Mouse (Mus musculus) forebrain, embryonic 13.5 days (tissue): ENCODE measurements around the gene Pdia6. TPM values are rescaled to one million over a fixed set of nuclear protein-coding genes. Genes with fewer than 3 reads are reported as not detected.

Experiments
- ATAC-seq: fragments of 200-750 bp; cut with Nextera tagmentation; 2 replicates; pipeline ENCODE4 v1.8.0; 2017
- H3K27ac ChIP-seq: fragments of 300-500 bp; sonication (generic); 2 replicates; pipeline ENCODE4 v1.5.1; 2015; ENCODE audit warnings: inconsistent platforms, mild to moderate bottlenecking, moderate library complexity
- H3K27me3 ChIP-seq: fragments of 300-500 bp; sonication (generic); 2 replicates; pipeline ENCODE4 v1.6.1; 2015; ENCODE audit warnings: mild to moderate bottlenecking, inconsistent platforms
- H3K36me3 ChIP-seq: fragments of 300-500 bp; sonication (generic); 2 replicates; pipeline ENCODE4 v1.6.1; 2015; ENCODE audit warnings: mild to moderate bottlenecking, inconsistent platforms; ENCODE audit not compliant: poor library complexity, severe bottlenecking
- H3K4me1 ChIP-seq: fragments of 300-500 bp; sonication (generic); 2 replicates; pipeline ENCODE4 v1.6.1; 2015; ENCODE audit warnings: inconsistent platforms
- H3K4me2 ChIP-seq: fragments of 300-500 bp; sonication (generic); 2 replicates; pipeline ENCODE4 v1.6.1; 2015; ENCODE audit warnings: inconsistent platforms, mild to moderate bottlenecking, moderate library complexity
- H3K4me3 ChIP-seq: fragments of 300-500 bp; sonication (generic); 2 replicates; pipeline ENCODE4 v1.5.1; 2015; ENCODE audit warnings: mild to moderate bottlenecking, inconsistent platforms
- H3K9ac ChIP-seq: fragments of 300-500 bp; sonication (generic); 2 replicates; pipeline ENCODE4 v1.6.1; 2015; ENCODE audit warnings: mild to moderate bottlenecking, inconsistent platforms
- H3K9me3 ChIP-seq: fragments of 300-500 bp; sonication (generic); replicated peaks from 2 replicates; pipeline ENCODE4 v1.6.1; 2016; ENCODE audit warnings: inconsistent platforms
- WGBS: fragments of 180-500 bp; shearing (Covaris S2); methylation state at CpG from one replicate; pipeline ENCODE4 v1.1.7; 2015; 5-methylcytosine and 5-hydroxymethylcytosine counted together
- polyA plus RNA-seq: library from polyadenylated mRNA; unstranded; fragments of >200 nt; fragmentation: Nextera tagmentation; extraction: Ambion mirVana; gene quantifications from 2 replicates; pipeline ENCODE4 v1.2.1, GENCODE M21; 2015

Gene Pdia6
- 374 and 387 TPM in 2 replicates for polyA plus RNA-seq

GRCm38 (mm10) chr12:17265971-17266672, at the start of gene Pdia6:
Gene Pdia6, plus strand, starts transcription at chr12:17266545.
- Histone ChIP-seq H3K27me3 (no peaks in the 10 kb centered on the region), H3K4me2 (peak within 1 kb of the TSS; percentile 82), H3K9me3 (no peaks in the 10 kb centered on the region), H3K9ac (peak within 1 kb of the TSS; percentile 89), H3K4me1 (peaks cover 37% of the 10 kb centered on the region), H3K27ac (peak within 1 kb of the TSS; percentile 88), H3K36me3 (peaks cover 21% of the 10 kb centered on the region), H3K4me3 (peak within 1 kb of the TSS; percentile 94)
- 1% methylated on average over 48 of the region's 48 CpGs for WGBS
- ATAC-seq: peak; percentile 99

DNA sequence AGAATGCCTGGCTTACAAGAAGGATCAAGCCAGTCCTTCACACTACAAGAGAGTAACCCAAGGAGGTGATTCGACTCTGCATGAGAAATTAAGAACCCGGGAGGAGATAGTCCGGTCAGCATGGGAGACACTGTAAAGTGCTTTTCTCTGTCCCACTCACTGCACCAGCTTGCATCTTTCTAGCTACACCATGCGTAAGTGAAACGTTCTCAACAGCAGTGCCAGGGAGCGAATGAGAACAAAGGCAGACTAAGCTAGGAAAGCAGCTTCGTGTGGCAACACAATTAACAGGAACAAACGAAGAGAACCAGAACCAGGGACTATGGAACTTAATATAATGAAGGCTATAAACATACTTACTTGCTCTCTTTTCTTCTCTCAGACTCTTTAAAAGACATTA, 48.0 kb upstream of the Pdia6 start:
- no peak overlapping the region for H3K9ac ChIP-seq
- no peaks in the 10 kb centered on the region for H3K27me3 ChIP-seq
- no peaks in the 10 kb centered on the region for H3K9me3 ChIP-seq
- 0 out of 2 replicates have a peak, but pooled peaks cover 3% of the 10 kb centered on the region for H3K4me1 ChIP-seq
- 19% methylated on average over 8 of the region's 8 CpGs for WGBS
- ATAC-seq: peak; percentile 55; the same call in 1 of the 2 replicates
- no peaks in the 10 kb centered on the region for H3K36me3 ChIP-seq
- no peak overlapping the region for H3K4me3 ChIP-seq
- H3K27ac ChIP-seq: no peak overlapping the region
- no peak overlapping the region for H3K4me2 ChIP-seq

GRCm38 (mm10) chr12:17219107-17219506, 47.2 kb upstream of the Pdia6 start:
- no peak overlapping the region for H3K4me3 ChIP-seq
- H3K9me3 ChIP-seq: no peaks in the 10 kb centered on the region
- 84% methylated on average over 4 of the region's 4 CpGs for WGBS
- H3K4me1 ChIP-seq: 0 out of 2 replicates have a peak, but pooled peaks cover 3% of the 10 kb centered on the region
- H3K27me3 ChIP-seq: no peaks in the 10 kb centered on the region
- H3K36me3 ChIP-seq: no peaks in the 10 kb centered on the region
- no peak overlapping the region for H3K4me2 ChIP-seq
- no peak overlapping the region for H3K9ac ChIP-seq
- ATAC-seq: no peak
- no peak overlapping the region for H3K27ac ChIP-seq

GRCm38 (mm10) chr12:17220631-17221030, 45.7 kb upstream of the Pdia6 start:
- no peak overlapping the region for H3K4me2 ChIP-seq
- no peak overlapping the region for H3K9ac ChIP-seq
- WGBS: 82% methylated on average over 5 of the region's 5 CpGs
- no peaks in the 10 kb centered on the region for H3K9me3 ChIP-seq
- ATAC-seq: no peak
- no peak overlapping the region for H3K4me3 ChIP-seq
- peaks cover 12% of the 10 kb centered on the region; the same call in 1 of the 2 replicates for H3K4me1 ChIP-seq
- H3K27me3 ChIP-seq: no peaks in the 10 kb centered on the region
- no peaks in the 10 kb centered on the region for H3K36me3 ChIP-seq
- no peak overlapping the region for H3K27ac ChIP-seq

DNA sequence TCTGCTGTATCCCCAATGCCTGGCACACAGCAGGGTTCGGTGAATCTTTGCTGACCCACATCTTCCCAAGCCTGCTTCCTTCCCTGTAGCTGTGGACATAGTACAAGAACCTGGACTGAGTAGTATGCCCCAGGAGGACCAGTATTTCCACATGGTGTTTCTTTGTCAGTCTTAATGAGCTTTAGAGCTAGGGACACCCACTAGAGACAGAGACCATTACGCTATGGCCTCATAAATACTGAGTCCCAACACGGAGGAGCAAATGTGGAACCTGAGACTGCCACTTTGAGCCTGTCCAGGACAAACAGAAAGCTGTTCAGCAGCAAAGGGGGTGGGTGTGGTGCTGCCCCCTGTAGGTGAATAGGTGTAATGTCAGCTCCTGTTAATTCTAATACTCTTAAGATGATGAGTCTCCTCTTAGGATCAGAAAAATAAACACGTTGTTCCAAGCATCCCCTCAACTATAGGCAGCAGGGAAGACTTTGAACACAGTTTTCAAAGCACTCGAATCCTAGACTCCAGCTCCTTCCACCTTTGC, 44.4 kb upstream of the Pdia6 start:
- H3K36me3 ChIP-seq: no peaks in the 10 kb centered on the region
- H3K9ac ChIP-seq: no peak overlapping the region
- no peaks in the 10 kb centered on the region for H3K9me3 ChIP-seq
- no peak overlapping the region for H3K27ac ChIP-seq
- H3K4me3 ChIP-seq: no peak overlapping the region
- no peak for ATAC-seq
- H3K27me3 ChIP-seq: no peaks in the 10 kb centered on the region
- no peak overlapping the region for H3K4me2 ChIP-seq
- WGBS: 47% methylated on average over 5 of the region's 5 CpGs
- H3K4me1 ChIP-seq: peaks cover 12% of the 10 kb centered on the region; the same call in 1 of the 2 replicates

- Histone ChIP-seq H3K4me2 (no peak overlapping the region), H3K27ac (no peak overlapping the region), H3K4me3 (no peak overlapping the region), H3K4me1 (peaks cover 12% of the 10 kb centered on the region; the same call in 1 of the 2 replicates), H3K9ac (no peak overlapping the region), H3K27me3 (no peaks in the 10 kb centered on the region), H3K36me3 (no peaks in the 10 kb centered on the region), H3K9me3 (no peaks in the 10 kb centered on the region)
- 48% methylated on average over 3 of the region's 3 CpGs for WGBS
- no peak for ATAC-seq
Measured at GRCm38 (mm10) chr12:17223050-17223449, 43.3 kb upstream of the Pdia6 start.

DNA sequence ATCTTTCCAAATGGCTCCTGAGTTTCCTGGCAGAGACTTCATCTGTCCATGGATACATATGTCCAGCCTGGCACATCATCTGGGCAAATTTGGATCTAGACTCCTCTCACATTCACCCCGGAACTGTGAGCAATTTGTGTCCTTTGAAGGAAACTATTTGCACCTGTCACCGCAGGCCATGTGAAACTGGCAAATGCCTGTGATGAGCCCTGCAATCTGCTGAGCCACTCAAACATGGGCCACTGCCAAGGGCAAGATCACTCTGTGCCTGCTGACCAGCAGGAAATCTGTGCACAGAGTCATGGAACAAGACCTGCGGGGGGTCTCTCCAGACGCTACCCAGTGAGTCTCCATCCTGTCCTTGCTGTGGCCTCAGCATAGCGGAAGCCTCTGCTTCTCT, 41.3 kb upstream of the Pdia6 start:
- no peak overlapping the region for H3K27ac ChIP-seq
- H3K9ac ChIP-seq: no peak overlapping the region
- H3K9me3 ChIP-seq: no peaks in the 10 kb centered on the region
- H3K4me3 ChIP-seq: no peak overlapping the region
- no peaks in the 10 kb centered on the region for H3K36me3 ChIP-seq
- no peaks in the 10 kb centered on the region for H3K27me3 ChIP-seq
- no peak for ATAC-seq
- H3K4me1 ChIP-seq: peaks cover 8% of the 10 kb centered on the region; the same call in 1 of the 2 replicates
- H3K4me2 ChIP-seq: no peak overlapping the region
- WGBS: 75% methylated on average over 5 of the region's 5 CpGs

GRCm38 (mm10) chr12:17227903-17228302, 38.4 kb upstream of the Pdia6 start:
- WGBS: 80% methylated on average over 4 of the region's 4 CpGs
- no peak overlapping the region for H3K4me2 ChIP-seq
- H3K9ac ChIP-seq: no peak overlapping the region
- H3K27ac ChIP-seq: no peak overlapping the region
- no peaks in the 10 kb centered on the region for H3K36me3 ChIP-seq
- peaks cover 11% of the 10 kb centered on the region; the same call in 1 of the 2 replicates for H3K4me1 ChIP-seq
- H3K9me3 ChIP-seq: no peaks in the 10 kb centered on the region
- no peaks in the 10 kb centered on the region for H3K27me3 ChIP-seq
- ATAC-seq: peak; percentile 74; the same call in 1 of the 2 replicates
- no peak overlapping the region for H3K4me3 ChIP-seq

- Histone ChIP-seq H3K4me3 (no peak overlapping the region), H3K4me1 (peaks cover 6% of the 10 kb centered on the region; the same call in 1 of the 2 replicates), H3K9ac (no peak overlapping the region), H3K4me2 (no peak overlapping the region), H3K27me3 (no peaks in the 10 kb centered on the region), H3K36me3 (no peaks in the 10 kb centered on the region), H3K27ac (no peak overlapping the region), H3K9me3 (no peaks in the 10 kb centered on the region)
- WGBS: 89% methylated on average over 5 of the region's 5 CpGs
- ATAC-seq: no peak
Measured at GRCm38 (mm10) chr12:17230581-17230980, 35.8 kb upstream of the Pdia6 start.

- ATAC-seq: no peak
- 87% methylated on average over 14 of the region's 14 CpGs for WGBS
- no peak overlapping the region for H3K4me2 ChIP-seq
Measured at GRCm38 (mm10) chr12:17231513-17231912, 34.8 kb upstream of the Pdia6 start.

GRCm38 (mm10) chr12:17235535-17236313, 30.6 kb upstream of the Pdia6 start:
- Histone ChIP-seq H3K9ac (no peak overlapping the region), H3K4me3 (no peak overlapping the region), H3K4me1 (peaks cover 24% of the 10 kb centered on the region), H3K27me3 (no peaks in the 10 kb centered on the region), H3K9me3 (no peaks in the 10 kb centered on the region), H3K4me2 (no peak overlapping the region), H3K36me3 (no peaks in the 10 kb centered on the region), H3K27ac (0 out of 2 replicates have a peak overlapping the region, but pooled peaks have one; percentile 2)
- ATAC-seq: peak; percentile 54
- 25% methylated on average over 11 of the region's 11 CpGs for WGBS

More at GRCm38 (mm10) chr12:17231513-17231912, 34.8 kb upstream of the Pdia6 start:
- H3K4me1 ChIP-seq: peaks cover 15% of the 10 kb centered on the region
- no peaks in the 10 kb centered on the region for H3K36me3 ChIP-seq
- H3K27ac ChIP-seq: no peak overlapping the region
- no peak overlapping the region for H3K9ac ChIP-seq
- no peak overlapping the region for H3K4me3 ChIP-seq
- no peaks in the 10 kb centered on the region for H3K27me3 ChIP-seq
- H3K9me3 ChIP-seq: no peaks in the 10 kb centered on the region
